Mouse (Mus musculus) embryonic facial prominence, embryonic 10.5 days (tissue): Measurements from ENCODE around the gene Supt4a. TPM values are rescaled to one million over a fixed set of nuclear protein-coding genes. Genes with fewer than 3 reads are reported as not detected.

Source experiments
- DNase-seq: peaks from one replicate; pipeline ENCODE4 v3.0.0-alpha.2; 2017; ENCODE audit warnings: low spot score
- H3K27ac ChIP-seq: fragments of 300-500 bp; sonication (generic); replicated peaks from 2 replicates; pipeline ENCODE4 v1.5.1; 2016; ENCODE audit warnings: mild to moderate bottlenecking
- H3K27me3 ChIP-seq: fragments of 300-500 bp; sonication (generic); replicated peaks from 2 replicates; pipeline ENCODE4 v1.6.1; 2016; ENCODE audit warnings: low read depth, mild to moderate bottlenecking; ENCODE audit not compliant: poor library complexity, severe bottlenecking
- H3K36me3 ChIP-seq: fragments of 300-500 bp; sonication (generic); replicated peaks from 2 replicates; pipeline ENCODE4 v1.6.1; 2016; ENCODE audit warnings: mild to moderate bottlenecking, moderate library complexity
- H3K4me1 ChIP-seq: fragments of 300-500 bp; sonication (generic); 2 replicates; pipeline ENCODE4 v1.6.1; 2016
- H3K4me3 ChIP-seq: fragments of 300-500 bp; sonication (generic); 2 replicates; pipeline ENCODE4 v1.5.1; 2016; ENCODE audit warnings: mild to moderate bottlenecking, moderate library complexity
- H3K9me3 ChIP-seq: fragments of 300-500 bp; sonication (generic); 2 replicates; pipeline ENCODE4 v1.6.1; 2016; ENCODE audit warnings: mild to moderate bottlenecking
- WGBS: fragments of 180-500 bp; shearing (Covaris S2); methylation state at CpG from one replicate; pipeline ENCODE4 v1.1.7; 2016; 5-methylcytosine and 5-hydroxymethylcytosine counted together
- polyA plus RNA-seq: library from polyadenylated mRNA; unstranded; fragments of >200 nt; fragmentation: Nextera tagmentation; extraction: Ambion mirVana; gene quantifications from 2 replicates; pipeline ENCODE4 v1.2.1, GENCODE M21; 2016

Supt4a gene
- polyA plus RNA-seq, 1 experiment from 2014 or later = 185 TPM

- H3K36me3 ChIP-seq = peaks cover 22% of the 10 kb centered on the region
- H3K27me3 ChIP-seq = no peaks in the 10 kb centered on the region
- DNase-seq = no peak
- peak overlapping the region; percentile 30; the same call in 1 of the 2 replicates for H3K4me3 ChIP-seq
- 39% methylated on average over 19 of the region's 19 CpGs for whole genome bisulfite sequencing
- no peaks in the 10 kb centered on the region for H3K9me3 ChIP-seq
- peaks cover 19% of the 10 kb centered on the region for H3K4me1 ChIP-seq
- peak overlapping the region; percentile 44 for H3K27ac ChIP-seq
Observed at GRCm38 (mm10) chr11:87748132-87749119, 11.1 kb downstream of the Supt4a start.

DNA sequence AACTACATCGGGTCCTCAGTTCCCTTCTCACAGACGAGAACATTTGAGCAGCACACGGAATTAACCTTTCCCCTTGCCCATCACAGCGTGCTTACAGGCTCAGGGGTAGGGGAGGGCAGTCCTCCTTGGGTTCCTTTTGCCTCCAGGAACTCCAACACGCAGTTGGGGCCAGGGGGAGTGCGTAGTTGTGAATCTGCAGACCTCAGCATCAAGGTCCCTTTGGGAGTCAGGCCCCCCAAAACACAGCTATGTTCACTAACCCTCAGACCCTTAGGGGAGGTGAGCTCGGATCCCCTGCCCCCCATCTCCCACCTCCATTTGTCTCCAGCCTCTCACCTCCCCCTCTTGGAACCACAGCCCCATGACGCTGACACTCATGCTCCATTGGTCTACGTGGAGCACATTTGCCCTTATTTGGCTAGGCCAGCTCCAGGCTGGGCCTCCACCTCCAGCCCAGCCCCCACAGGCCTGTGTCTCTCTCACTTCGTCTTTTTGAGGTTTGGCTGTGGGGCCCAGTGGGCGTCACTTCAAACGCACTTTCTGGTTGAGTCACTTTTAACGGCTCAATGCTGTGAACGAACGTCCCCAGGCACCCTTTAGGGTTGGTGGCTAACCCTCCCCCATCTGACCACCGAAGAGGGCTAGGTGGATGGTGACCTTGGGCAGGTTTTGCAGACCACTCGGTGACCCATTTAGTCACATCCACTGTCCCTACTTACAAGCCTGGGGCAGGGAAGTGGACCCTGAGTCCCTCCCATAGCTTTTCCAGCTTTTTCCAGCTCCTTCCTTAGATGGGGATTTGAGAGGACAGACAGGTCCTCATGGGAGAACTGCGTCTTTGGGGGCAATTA lies 12.1 kb downstream of the Supt4a start:
- peak overlapping the region; percentile 44 for H3K27ac ChIP-seq

DNA sequence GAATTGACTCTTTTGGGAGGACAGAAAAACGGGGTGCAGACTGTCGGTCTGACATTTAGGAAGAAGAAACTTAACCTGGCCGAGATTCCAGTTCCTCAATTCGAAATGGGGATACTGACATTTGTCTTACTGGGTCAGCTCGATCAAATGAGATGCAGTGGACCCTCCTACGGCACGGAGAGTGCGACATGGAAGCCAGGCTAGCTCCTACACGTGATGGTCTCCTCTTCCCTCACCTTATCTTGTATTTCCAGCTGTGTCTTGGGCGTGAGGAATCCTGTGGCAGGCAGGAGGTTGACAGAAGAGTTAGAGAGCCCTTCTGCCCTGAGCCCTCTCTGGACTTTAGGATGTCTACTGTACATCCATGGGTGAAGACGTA lies 12.7 kb downstream of the Supt4a start:
- 84% methylated on average over 11 of the region's 11 CpGs for WGBS
- H3K27ac ChIP-seq = no peak overlapping the region
- no peaks in the 10 kb centered on the region for H3K9me3 ChIP-seq
- peaks cover 29% of the 10 kb centered on the region for H3K4me1 ChIP-seq
- no peak for DNase-seq
- peaks cover 6% of the 10 kb centered on the region for H3K36me3 ChIP-seq
- no peak overlapping the region for H3K4me3 ChIP-seq
- H3K27me3 ChIP-seq = no peaks in the 10 kb centered on the region

More for the DNA sequence above, 12.1 kb downstream of the Supt4a start:
- Histone ChIP-seq H3K4me1 (peaks cover 24% of the 10 kb centered on the region), H3K9me3 (no peaks in the 10 kb centered on the region), H3K36me3 (peaks cover 12% of the 10 kb centered on the region), H3K4me3 (0 out of 2 replicates have a peak overlapping the region, but pooled peaks have one; percentile 30), H3K27me3 (no peaks in the 10 kb centered on the region)
- 65% methylated on average over 18 of the region's 18 CpGs for WGBS
- DNase-seq = no peak

- peaks cover 1% of the 10 kb centered on the region; the same call in 1 of the 2 replicates for H3K36me3 ChIP-seq
- H3K4me3 ChIP-seq = no peak overlapping the region
- 82% methylated on average over 3 of the region's 3 CpGs for WGBS
- no peaks in the 10 kb centered on the region for H3K9me3 ChIP-seq
- H3K27ac ChIP-seq = peak overlapping the region; percentile 52; the same call in 1 of the 2 replicates
- DNase-seq = no peak
- H3K4me1 ChIP-seq = peaks cover 31% of the 10 kb centered on the region
- no peaks in the 10 kb centered on the region for H3K27me3 ChIP-seq
Observed at GRCm38 (mm10) chr11:87750521-87750920, 13.2 kb downstream of the Supt4a start.

DNA sequence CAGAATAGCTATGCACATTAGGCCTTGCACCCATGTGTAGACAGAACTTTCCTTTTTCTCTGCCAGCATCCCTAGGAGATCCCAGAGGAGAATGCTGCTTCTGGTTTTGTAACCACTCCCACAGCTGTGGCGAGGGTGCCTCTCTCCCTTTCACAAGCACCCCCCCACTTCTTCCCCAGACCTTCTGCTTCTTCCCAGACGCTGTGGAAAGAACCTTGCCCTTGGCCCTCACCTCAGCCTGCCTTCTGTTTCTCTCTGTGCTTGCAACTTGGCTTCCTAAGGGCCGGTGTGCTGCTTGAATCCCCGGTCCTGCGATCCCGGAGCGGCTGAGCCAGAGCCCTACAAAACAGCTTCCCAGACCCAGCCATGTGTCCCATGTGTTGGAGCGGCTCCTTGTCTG lies 13.7 kb downstream of the Supt4a start:
- H3K4me3 ChIP-seq = no peak overlapping the region; the same call in 1 of the 2 replicates
- H3K4me1 ChIP-seq = peaks cover 31% of the 10 kb centered on the region
- WGBS = 86% methylated on average over 8 of the region's 8 CpGs
- DNase-seq = no peak
- peak overlapping the region; percentile 52 for H3K27ac ChIP-seq
- no peaks in the 10 kb centered on the region for H3K36me3 ChIP-seq
- H3K27me3 ChIP-seq = no peaks in the 10 kb centered on the region
- H3K9me3 ChIP-seq = no peaks in the 10 kb centered on the region

DNA sequence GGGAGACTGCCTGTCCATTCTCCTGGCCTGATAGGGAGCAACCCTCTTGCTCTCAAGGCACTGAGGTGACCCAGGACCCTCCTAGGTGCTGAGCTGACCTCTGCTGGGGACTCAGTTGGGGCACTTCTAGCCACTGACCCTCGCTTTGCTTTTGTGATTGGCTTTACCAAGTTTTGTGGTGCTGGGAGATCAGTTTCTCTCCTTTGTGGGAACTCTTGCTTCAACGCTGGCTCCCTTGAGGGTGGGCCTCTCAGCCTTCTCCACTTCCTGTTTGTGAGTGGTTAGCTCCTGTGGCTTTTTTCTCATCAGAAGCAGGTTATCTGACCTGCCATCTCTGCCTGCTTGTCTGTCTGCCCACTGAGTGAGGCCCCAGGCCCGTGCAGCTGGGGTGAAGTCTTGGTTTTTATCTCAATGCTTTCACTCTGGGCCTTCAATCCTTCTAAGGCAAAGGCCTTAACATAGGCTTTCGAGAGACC lies 14.2 kb downstream of the Supt4a start:
- no peaks in the 10 kb centered on the region for H3K9me3 ChIP-seq
- WGBS = 71% methylated on average over 4 of the region's 4 CpGs
- no peaks in the 10 kb centered on the region for H3K36me3 ChIP-seq
- no peaks in the 10 kb centered on the region for H3K27me3 ChIP-seq
- no peak for DNase-seq
- H3K4me1 ChIP-seq = peaks cover 31% of the 10 kb centered on the region
- H3K4me3 ChIP-seq = no peak overlapping the region; the same call in 1 of the 2 replicates
- peak overlapping the region; percentile 52 for H3K27ac ChIP-seq

- no peak for DNase-seq
Observed at GRCm38 (mm10) chr11:87752307-87752706, 15.0 kb downstream of the Supt4a start.

GRCm38 (mm10) chr11:87753255-87753654 lies 15.9 kb downstream of the Supt4a start:
- Histone ChIP-seq H3K4me3 (no peak overlapping the region), H3K27me3 (no peaks in the 10 kb centered on the region), H3K36me3 (no peaks in the 10 kb centered on the region), H3K9me3 (no peaks in the 10 kb centered on the region), H3K27ac (0 out of 2 replicates have a peak overlapping the region, but pooled peaks have one; percentile 35), H3K4me1 (peaks cover 31% of the 10 kb centered on the region)
- 84% methylated on average over 8 of the region's 8 CpGs for WGBS
- no peak for DNase-seq

More at GRCm38 (mm10) chr11:87752307-87752706, 15.0 kb downstream of the Supt4a start:
- H3K4me1 ChIP-seq = peaks cover 31% of the 10 kb centered on the region
- H3K4me3 ChIP-seq = no peak overlapping the region
- no peaks in the 10 kb centered on the region for H3K36me3 ChIP-seq
- no peaks in the 10 kb centered on the region for H3K9me3 ChIP-seq
- H3K27ac ChIP-seq = no peak overlapping the region
- 75% methylated on average over 1 of the region's 1 CpGs for WGBS
- H3K27me3 ChIP-seq = no peaks in the 10 kb centered on the region

DNA sequence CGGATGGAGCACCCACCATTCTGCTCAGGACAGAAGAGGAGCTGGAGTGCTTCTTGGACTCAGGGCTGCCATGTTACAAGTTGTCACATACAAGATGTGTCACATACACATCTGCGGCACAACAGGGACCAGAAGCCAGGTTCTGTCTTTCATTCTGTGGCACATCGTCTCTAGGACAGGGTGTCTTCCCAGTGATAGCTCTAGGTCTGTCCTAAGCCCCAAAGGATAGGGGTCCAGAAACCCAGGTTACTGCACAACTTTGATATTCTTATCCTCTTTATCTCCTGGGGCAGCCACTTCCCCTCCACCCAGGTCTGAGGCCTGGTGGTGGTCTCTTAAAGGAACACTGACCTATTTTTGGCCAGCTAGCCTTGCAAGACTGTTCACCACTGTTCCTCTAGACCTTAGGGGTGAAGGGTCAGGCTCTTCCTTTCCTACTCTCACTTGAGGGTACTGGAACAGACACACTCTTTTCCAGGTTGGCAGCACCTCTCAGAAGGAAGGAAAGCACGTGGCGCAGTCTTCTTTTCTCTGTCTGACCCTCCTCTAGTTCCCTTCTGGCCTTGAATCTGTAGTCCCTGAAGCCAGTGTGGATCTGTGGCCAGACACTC lies 16.6 kb downstream of the Supt4a start:
- Histone ChIP-seq H3K9me3 (no peaks in the 10 kb centered on the region), H3K4me3 (no peak overlapping the region), H3K36me3 (no peaks in the 10 kb centered on the region), H3K27me3 (peaks cover 5% of the 10 kb centered on the region; the same call in 1 of the 2 replicates), H3K4me1 (peaks cover 25% of the 10 kb centered on the region), H3K27ac (peak overlapping the region; percentile 35; the same call in 1 of the 2 replicates)
- WGBS = 88% methylated on average over 5 of the region's 5 CpGs
- no peak for DNase-seq

- 66% methylated on average over 5 of the region's 5 CpGs for WGBS
- Histone ChIP-seq H3K36me3 (no peaks in the 10 kb centered on the region), H3K27me3 (peaks cover 11% of the 10 kb centered on the region), H3K4me3 (no peak overlapping the region), H3K4me1 (peaks cover 19% of the 10 kb centered on the region), H3K9me3 (no peaks in the 10 kb centered on the region), H3K27ac (peak overlapping the region; percentile 48; the same call in 1 of the 2 replicates)
- DNase-seq = no peak
Observed at GRCm38 (mm10) chr11:87754603-87755002, 17.3 kb downstream of the Supt4a start.

GRCm38 (mm10) chr11:87755360-87756017 lies 18.1 kb downstream of the Supt4a start:
- WGBS = 77% methylated on average over 17 of the region's 17 CpGs
- Histone ChIP-seq H3K4me1 (peaks cover 24% of the 10 kb centered on the region), H3K4me3 (no peak overlapping the region), H3K36me3 (no peaks in the 10 kb centered on the region), H3K9me3 (no peaks in the 10 kb centered on the region), H3K27ac (peak overlapping the region; percentile 48; the same call in 1 of the 2 replicates), H3K27me3 (peaks cover 20% of the 10 kb centered on the region)
- no peak for DNase-seq
